Mouse (Mus musculus) skeletal muscle tissue, postnatal 0 days (tissue): ENCODE measurements around the gene Mrm3. TPM values are rescaled to one million over a fixed set of nuclear protein-coding genes. Genes with fewer than 3 reads are reported as not detected.

ENCODE experiments used
- polyA plus RNA-seq: library from polyadenylated mRNA; unstranded; fragments of >200 nt; fragmentation: Nextera tagmentation; extraction: Ambion mirVana; gene quantifications from 2 replicates; pipeline ENCODE4 v1.2.1, GENCODE M21; 2015

Gene Mrm3
- polyA plus RNA-seq = 30.7 and 32.4 TPM in 2 replicates

DNA sequence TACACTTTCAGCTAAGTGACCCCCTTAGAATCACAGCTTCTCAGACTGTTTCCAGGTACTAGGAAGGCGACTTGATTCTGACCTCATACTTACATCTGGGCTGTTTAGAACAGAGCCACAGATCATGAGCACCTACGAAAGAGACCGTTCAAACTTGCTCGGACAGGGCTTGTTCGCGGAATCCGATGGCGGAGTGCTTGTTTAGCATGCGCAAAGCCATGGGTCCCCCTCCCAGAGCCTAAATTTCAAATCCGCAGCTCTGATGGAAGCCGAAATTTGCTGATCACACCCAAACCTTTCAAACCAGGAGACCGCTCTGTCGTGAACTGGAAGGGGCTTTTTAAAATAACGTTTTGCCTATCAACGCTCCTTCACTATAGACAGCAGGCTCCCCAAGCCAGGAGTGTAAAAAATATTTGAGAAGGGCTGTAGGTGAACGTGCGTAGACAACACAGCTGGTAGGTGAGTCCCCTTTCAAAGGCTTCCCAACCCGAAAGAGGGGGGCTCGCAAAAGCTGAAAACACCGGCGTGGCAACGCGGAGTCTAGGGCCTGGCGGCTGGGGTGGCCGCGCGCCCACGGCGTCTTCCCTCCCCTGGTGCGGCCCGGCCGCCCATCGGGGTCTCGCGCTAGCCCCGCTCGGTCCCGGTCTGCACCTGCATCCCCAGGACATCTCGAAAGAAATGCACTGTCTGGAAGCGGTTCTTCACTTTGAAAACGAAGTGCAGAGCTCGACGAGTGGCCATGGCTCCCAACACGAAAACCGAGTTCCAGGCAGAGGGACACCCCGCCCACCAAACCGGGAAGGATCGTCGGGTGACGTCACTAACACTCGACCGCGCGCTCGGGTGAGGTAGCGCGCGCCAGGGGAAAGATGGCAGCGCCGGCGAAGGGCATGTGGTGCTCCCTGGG, at the start of gene Mrm3, which contains the start of gene Glod4:
Mrm3 (plus strand) TSS at position 815 of the 910 bp plus-strand sequence.
Glod4 (minus strand) TSS at position 825 of the 910 bp plus-strand sequence.

DNA sequence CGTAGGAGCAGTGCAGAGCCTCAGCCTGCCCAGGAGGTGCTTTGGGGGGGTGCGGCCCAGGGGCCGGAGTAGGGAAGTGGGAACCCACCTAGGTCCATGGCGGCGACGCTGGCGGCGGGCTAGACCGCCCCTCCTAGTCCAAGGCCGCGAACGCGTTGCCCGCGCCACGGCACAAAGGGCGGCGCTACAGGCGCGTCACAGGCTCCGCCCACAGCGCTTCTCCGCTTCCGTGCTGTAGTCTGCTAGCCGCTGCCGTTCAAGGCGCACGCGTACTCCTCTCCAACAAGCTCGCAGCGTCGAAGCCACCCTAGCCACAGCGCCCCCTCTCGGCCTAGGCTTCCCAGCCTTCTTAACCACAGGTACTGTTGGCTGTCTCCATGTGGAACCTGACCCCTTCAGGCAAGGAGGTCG, 26.1 kb upstream of the Mrm3 start, which contains the start of the genes Dbil5 and Gemin4:
Dbil5 (plus strand) TSS at position 219 of the 411 bp plus-strand sequence.
Gemin4 (minus strand) TSS at position 275 of the 411 bp plus-strand sequence.

Other genes with a start within 250 kb of the Mrm3 start
- not detected in 2 replicates for gene 1700016K19Rik, start 243.8 kb upstream of the Mrm3 start, polyA plus RNA-seq
- gene Rflnb, start 215.9 kb upstream of the Mrm3 start, polyA plus RNA-seq = 24.3 and 31.9 TPM in 2 replicates
- 22.4 and 22.7 TPM in 2 replicates for gene Vps53, start 64.1 kb upstream of the Mrm3 start, polyA plus RNA-seq
- 8.9 and 14.6 TPM in 2 replicates for gene Fam57a, start 64.0 kb upstream of the Mrm3 start, polyA plus RNA-seq
- gene Dbil5, start 26.1 kb upstream of the Mrm3 start, polyA plus RNA-seq = 0.27 and 0.57 TPM in 2 replicates
- 4.5 and 7.6 TPM in 2 replicates for gene Gemin4, start 26.1 kb upstream of the Mrm3 start, polyA plus RNA-seq
- gene Glod4, start within 50 bp of the Mrm3 start, polyA plus RNA-seq = 63.2 and 75.6 TPM in 2 replicates
- 35.3 and 36.2 TPM in 2 replicates for gene Nxn, start 155.4 kb downstream of the Mrm3 start, polyA plus RNA-seq
- 80.5 and 85.0 TPM in 2 replicates for gene Timm22, start 163.2 kb downstream of the Mrm3 start, polyA plus RNA-seq